Mouse (Mus musculus) liver, embryonic 12.5 days (tissue): ENCODE measurements around the gene Cxcr2. TPM values are rescaled to one million over a fixed set of nuclear protein-coding genes. Genes with fewer than 3 reads are reported as not detected.

Experiments
- ATAC-seq: fragments of 200-750 bp; cut with Nextera tagmentation; 2 replicates; pipeline ENCODE4 v1.8.0; 2017; ENCODE audit warnings: moderate number of reproducible peaks, mild to moderate bottlenecking, moderate library complexity
- H3K27ac ChIP-seq: fragments of 300-500 bp; sonication (generic); 2 replicates; pipeline ENCODE4 v1.5.1; 2016; ENCODE audit warnings: mild to moderate bottlenecking
- H3K27me3 ChIP-seq: fragments of 300-500 bp; sonication (generic); replicated peaks from 2 replicates; pipeline ENCODE4 v1.6.1; 2016; ENCODE audit warnings: mild to moderate bottlenecking, moderate library complexity
- H3K36me3 ChIP-seq: fragments of 300-500 bp; sonication (generic); 2 replicates; pipeline ENCODE4 v1.6.1; 2016; ENCODE audit warnings: mild to moderate bottlenecking, moderate library complexity
- H3K4me1 ChIP-seq: fragments of 300-500 bp; sonication (generic); 2 replicates; pipeline ENCODE4 v1.6.1; 2016
- H3K4me2 ChIP-seq: fragments of 300-500 bp; sonication (generic); 2 replicates; pipeline ENCODE4 v1.6.1; 2016; ENCODE audit warnings: mild to moderate bottlenecking, moderate library complexity
- H3K4me3 ChIP-seq: fragments of 300-500 bp; sonication (generic); 2 replicates; pipeline ENCODE4 v1.5.1; 2016; ENCODE audit warnings: mild to moderate bottlenecking, moderate library complexity
- H3K9ac ChIP-seq: fragments of 300-500 bp; sonication (generic); 2 replicates; pipeline ENCODE4 v1.6.1; 2016; ENCODE audit warnings: mild to moderate bottlenecking, moderate library complexity
- H3K9me3 ChIP-seq: fragments of 300-500 bp; sonication (generic); replicated peaks from 2 replicates; pipeline ENCODE4 v1.6.1; 2016; ENCODE audit warnings: mild to moderate bottlenecking, moderate library complexity
- WGBS: fragments of 180-500 bp; shearing (Covaris S2); methylation state at CpG from one replicate; pipeline ENCODE4 v1.1.7; 2016; ENCODE audit not compliant: insufficient replicate concordance; 5-methylcytosine and 5-hydroxymethylcytosine counted together
- microRNA counts: library from miRNA; unstranded; fragments of <30 nt; microRNA quantifications from one replicate; lab custom pipeline; 2017
- microRNA-seq: library from miRNA; unstranded; fragments of <30 nt; microRNA quantifications from one replicate; pipeline ENCODE4, GENCODE M21; 2017
- polyA plus RNA-seq: library from polyadenylated mRNA; unstranded; fragments of >200 nt; fragmentation: Nextera tagmentation; extraction: Ambion mirVana; gene quantifications from 2 replicates; pipeline ENCODE4 v1.2.1, GENCODE M21; 2016

Gene Cxcr2
- polyA plus RNA-seq, 1 experiment from 2014 or later: 0.97 TPM

GRCm38 (mm10) chr1:74203457-74203856, 49.7 kb downstream of the Cxcr2 start:
- Histone ChIP-seq H3K27ac (no peak overlapping the region), H3K9me3 (no peaks in the 10 kb centered on the region)
- 48% methylated on average over 5 of the region's 5 CpGs for WGBS

DNA sequence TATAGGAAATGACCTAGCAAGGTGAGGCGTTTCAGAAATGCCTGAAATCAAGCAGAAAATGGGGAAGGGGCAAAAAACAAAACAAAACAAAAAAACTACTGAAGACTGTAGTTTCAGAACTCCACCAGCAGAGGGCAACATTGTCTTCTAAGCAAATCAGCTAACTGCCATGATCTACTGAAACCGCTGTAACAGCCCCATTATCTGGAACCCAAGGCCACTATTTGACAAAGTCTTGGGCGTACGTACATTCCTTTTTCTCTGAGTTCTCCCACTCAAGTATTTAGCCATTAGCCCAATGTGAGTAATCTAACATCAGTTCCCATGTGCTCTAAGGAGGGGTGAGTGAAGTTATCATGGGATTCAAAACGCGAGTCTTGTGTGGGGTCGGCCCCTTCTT, 52.1 kb downstream of the Cxcr2 start:
- H3K36me3 ChIP-seq: no peaks in the 10 kb centered on the region
- ATAC-seq: no peak
- 38% methylated on average over 7 of the region's 7 CpGs for WGBS

More at GRCm38 (mm10) chr1:74203457-74203856, 49.7 kb downstream of the Cxcr2 start:
- Histone ChIP-seq H3K4me2 (no peak overlapping the region), H3K27me3 (no peaks in the 10 kb centered on the region), H3K9ac (no peak overlapping the region), H3K4me1 (peaks cover 18% of the 10 kb centered on the region), H3K36me3 (no peaks in the 10 kb centered on the region), H3K4me3 (no peak overlapping the region)
- no peak for ATAC-seq

GRCm38 (mm10) chr1:74206642-74207041, 52.9 kb downstream of the Cxcr2 start:
- H3K4me3 ChIP-seq: no peak overlapping the region
- WGBS: 38% methylated on average over 8 of the region's 8 CpGs
- no peaks in the 10 kb centered on the region for H3K9me3 ChIP-seq
- H3K27ac ChIP-seq: no peak overlapping the region
- no peak overlapping the region for H3K4me2 ChIP-seq
- ATAC-seq: no peak
- no peak overlapping the region for H3K9ac ChIP-seq
- H3K36me3 ChIP-seq: no peaks in the 10 kb centered on the region
- no peaks in the 10 kb centered on the region for H3K27me3 ChIP-seq
- peaks cover 6% of the 10 kb centered on the region; the same call in 1 of the 2 replicates for H3K4me1 ChIP-seq

More for the DNA sequence above, 52.1 kb downstream of the Cxcr2 start:
- Histone ChIP-seq H3K4me1 (peaks cover 11% of the 10 kb centered on the region), H3K9me3 (no peaks in the 10 kb centered on the region), H3K27me3 (no peaks in the 10 kb centered on the region), H3K27ac (no peak overlapping the region), H3K4me3 (no peak overlapping the region), H3K4me2 (peak overlapping the region; percentile 14; the same call in 1 of the 2 replicates), H3K9ac (no peak overlapping the region)

DNA sequence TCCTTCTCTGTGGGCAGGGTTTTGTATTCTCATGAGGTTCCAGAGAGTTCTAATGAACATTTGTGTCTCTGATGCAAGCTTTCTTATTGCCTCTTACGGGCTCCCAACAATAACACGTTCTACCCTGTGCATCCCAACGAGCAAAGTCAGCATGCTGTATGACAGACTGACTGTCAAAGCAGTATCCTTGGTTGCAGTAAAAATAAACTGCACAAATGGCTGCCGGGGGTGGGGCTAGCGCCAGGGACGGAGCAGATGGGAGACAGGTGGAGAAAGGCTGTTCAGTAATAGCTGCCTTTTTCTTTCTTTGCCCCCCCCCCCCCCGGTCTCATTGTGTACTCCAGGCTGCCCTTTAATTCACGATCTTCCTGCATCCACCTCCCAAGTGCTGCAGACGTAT, 54.1 kb downstream of the Cxcr2 start:
- Histone ChIP-seq H3K4me2 (no peak overlapping the region), H3K27ac (no peak overlapping the region), H3K4me3 (no peak overlapping the region), H3K27me3 (no peaks in the 10 kb centered on the region), H3K9me3 (no peaks in the 10 kb centered on the region), H3K9ac (no peak overlapping the region), H3K4me1 (peaks cover 6% of the 10 kb centered on the region; the same call in 1 of the 2 replicates), H3K36me3 (no peaks in the 10 kb centered on the region)
- no peak for ATAC-seq
- WGBS: 70% methylated on average over 9 of the region's 9 CpGs

- no peak overlapping the region for H3K4me2 ChIP-seq
- no peak overlapping the region for H3K4me3 ChIP-seq
- no peak overlapping the region for H3K27ac ChIP-seq
- 82% methylated on average over 8 of the region's 8 CpGs for WGBS
- peaks cover 6% of the 10 kb centered on the region; the same call in 1 of the 2 replicates for H3K4me1 ChIP-seq
- H3K27me3 ChIP-seq: no peaks in the 10 kb centered on the region
- H3K9ac ChIP-seq: no peak overlapping the region
- no peak for ATAC-seq
- H3K9me3 ChIP-seq: no peaks in the 10 kb centered on the region
- H3K36me3 ChIP-seq: no peaks in the 10 kb centered on the region
Measured at GRCm38 (mm10) chr1:74208941-74209340, 55.2 kb downstream of the Cxcr2 start.

MicroRNA genes within 50 kb of the gene (microRNA counts, 519-probe panel; counts per million panel counts)
- microRNA mmu-miR-1928 (lab: Ali Mortazavi, UCI): 582 counts per million, percentile 70 among the panel's probes with 10 or more counts

Small RNA genes lying within 50 kb of the gene (microRNA-seq; reads per million reads assigned to microRNA genes)
- gene Mir1928: not detected

Other genes with a start within 250 kb of the Cxcr2 start
- gene Tns1, start 29.5 kb upstream of the Cxcr2 start, polyA plus RNA-seq: 13.1 and 16.1 TPM in 2 replicates
- gene Rufy4, start 28.4 kb upstream of the Cxcr2 start, polyA plus RNA-seq: 0.16 and 0.20 TPM in 2 replicates
- not detected in 2 replicates for gene Cxcr1, start 40.6 kb downstream of the Cxcr2 start, polyA plus RNA-seq
- gene Arpc2, start 82.1 kb downstream of the Cxcr2 start, polyA plus RNA-seq: 268 and 269 TPM in 2 replicates
- 1.2 and 1.5 TPM in 2 replicates for gene Gpbar1, start 124.6 kb downstream of the Cxcr2 start, polyA plus RNA-seq
- gene Aamp, start 130.7 kb downstream of the Cxcr2 start, polyA plus RNA-seq: 119 and 120 TPM in 2 replicates
- 45.7 and 48.7 TPM in 2 replicates for gene Pnkd, start 130.9 kb downstream of the Cxcr2 start, polyA plus RNA-seq
- 17.5 and 18.6 TPM in 2 replicates for gene Tmbim1, start 151.6 kb downstream of the Cxcr2 start, polyA plus RNA-seq
- gene Catip, start 208.1 kb downstream of the Cxcr2 start, polyA plus RNA-seq: 0.11 and 0.14 TPM in 2 replicates
- 8.6 and 9.0 TPM in 2 replicates for gene Slc11a1, start 221.2 kb downstream of the Cxcr2 start, polyA plus RNA-seq
- gene Ctdsp1, start 237.5 kb downstream of the Cxcr2 start, polyA plus RNA-seq: 42.0 and 42.4 TPM in 2 replicates